Mouse (Mus musculus): ENCODE measurements at regions not wholly inside any gene's neighbourhood (a gene's known extent, or its start where the extent isn't known, plus 50 kb on each side); places are given as distances from the start of the nearest gene placed in this dataset.

- no peak for ATAC-seq (ENCODE audit: extremely low read depth, insufficient number of reproducible peaks, low FRiP score, poor library complexity, severe bottlenecking)
Measured at GRCm38 (mm10) chr10:9569277-9569676, 105.7 kb downstream of the Samd5 start.

- ATAC-seq (ENCODE audit: extremely low read depth, insufficient number of reproducible peaks, low FRiP score, poor library complexity, severe bottlenecking): no peak
Measured at GRCm38 (mm10) chr10:9557517-9558065, 117.4 kb downstream of the Samd5 start.

GRCm38 (mm10) chr10:9557092-9557491 is 117.9 kb downstream of the Samd5 start:
- ATAC-seq (ENCODE audit: extremely low read depth, insufficient number of reproducible peaks, low FRiP score, poor library complexity, severe bottlenecking): no peak

- ATAC-seq (ENCODE audit: extremely low read depth, insufficient number of reproducible peaks, low FRiP score, poor library complexity, severe bottlenecking): no peak
Measured at GRCm38 (mm10) chr10:9553946-9554345, 121.1 kb downstream of the Samd5 start.

GRCm38 (mm10) chr10:9549913-9550709 is 124.9 kb downstream of the Samd5 start:
- ATAC-seq (ENCODE audit: extremely low read depth, insufficient number of reproducible peaks, low FRiP score, poor library complexity, severe bottlenecking): no peak

- ATAC-seq (ENCODE audit: extremely low read depth, insufficient number of reproducible peaks, low FRiP score, poor library complexity, severe bottlenecking): no peak
Measured at GRCm38 (mm10) chr10:9545807-9546206, 129.2 kb downstream of the Samd5 start.

GRCm38 (mm10) chr10:9544041-9544786 is 130.8 kb downstream of the Samd5 start:
- no peak for ATAC-seq (ENCODE audit: extremely low read depth, insufficient number of reproducible peaks, low FRiP score, poor library complexity, severe bottlenecking)

- no peak for ATAC-seq (ENCODE audit: extremely low read depth, insufficient number of reproducible peaks, low FRiP score, poor library complexity, severe bottlenecking)
Measured at GRCm38 (mm10) chr10:9541579-9541978, 133.4 kb downstream of the Samd5 start.

- no peak for ATAC-seq (ENCODE audit: extremely low read depth, insufficient number of reproducible peaks, low FRiP score, poor library complexity, severe bottlenecking)
Measured at GRCm38 (mm10) chr10:9537686-9538085, 137.3 kb downstream of the Samd5 start.

GRCm38 (mm10) chr10:9534552-9534951 is 140.5 kb downstream of the Samd5 start:
- ATAC-seq (ENCODE audit: extremely low read depth, insufficient number of reproducible peaks, low FRiP score, poor library complexity, severe bottlenecking): no peak

- ATAC-seq (ENCODE audit: extremely low read depth, insufficient number of reproducible peaks, low FRiP score, poor library complexity, severe bottlenecking): no peak
Measured at GRCm38 (mm10) chr10:9533283-9533682, 141.7 kb downstream of the Samd5 start.

- ATAC-seq (ENCODE audit: extremely low read depth, insufficient number of reproducible peaks, low FRiP score, poor library complexity, severe bottlenecking): no peak
Measured at GRCm38 (mm10) chr10:9531931-9532330, 143.1 kb downstream of the Samd5 start.

- ATAC-seq (ENCODE audit: extremely low read depth, insufficient number of reproducible peaks, low FRiP score, poor library complexity, severe bottlenecking): no peak
Measured at GRCm38 (mm10) chr10:9529408-9529807, 145.6 kb downstream of the Samd5 start.

- no peak for ATAC-seq (ENCODE audit: extremely low read depth, insufficient number of reproducible peaks, low FRiP score, poor library complexity, severe bottlenecking)
Measured at GRCm38 (mm10) chr10:9528066-9528465, 146.9 kb downstream of the Samd5 start.

- ATAC-seq (ENCODE audit: extremely low read depth, insufficient number of reproducible peaks, low FRiP score, poor library complexity, severe bottlenecking): no peak
Measured at GRCm38 (mm10) chr10:9509764-9510390, 165.1 kb downstream of the Samd5 start.

GRCm38 (mm10) chr10:9509092-9509671 is 165.8 kb downstream of the Samd5 start:
- ATAC-seq (ENCODE audit: extremely low read depth, insufficient number of reproducible peaks, low FRiP score, poor library complexity, severe bottlenecking): no peak

- no peak for ATAC-seq (ENCODE audit: extremely low read depth, insufficient number of reproducible peaks, low FRiP score, poor library complexity, severe bottlenecking)
Measured at GRCm38 (mm10) chr10:9503569-9504493, 171.2 kb downstream of the Samd5 start.

GRCm38 (mm10) chr10:9498550-9498949 is 176.5 kb downstream of the Samd5 start:
- ATAC-seq (ENCODE audit: extremely low read depth, insufficient number of reproducible peaks, low FRiP score, poor library complexity, severe bottlenecking): no peak
